ENCODE assay signal across 8 mouse cellular contexts in genomic region chr1:135670397-135671130, GRCm38 (mm10). TPM values are rescaled to one million over a fixed set of nuclear protein-coding genes. Genes with fewer than 3 reads are reported as not detected.
DNase-seq lines count a peak whose midpoint lies in the region; ATAC-seq and TF ChIP-seq lines count a peak whose summit lies in the region.

No protein-coding gene starts in this region.

- ATAC-seq in erythroid progenitor cell, adult 5-6 weeks (replicated peaks; ENCODE audit: low FRiP score, poor library complexity, severe bottlenecking) = peak; percentile 66; the same call in 1 of the 2 replicates
- no peak for ATAC-seq in heart, embryonic 13.5 days (ENCODE audit: extremely low read depth, insufficient number of reproducible peaks, low FRiP score, low TSS enrichment)
- ATAC-seq in kidney, postnatal 0 days (replicated peaks; ENCODE audit: low FRiP score, low read depth) = peak; percentile 55
- peak; percentile 52 for ATAC-seq in liver, embryonic 11.5 days (replicated peaks; ENCODE audit: low FRiP score)
- ATAC-seq in stomach, embryonic 15.5 days (ENCODE audit: insufficient read depth, low FRiP score, low read depth) = peak; percentile 62

- no peak for TF ChIP-seq POLR2A in brain, embryonic 14.5 days (IDR thresholded peaks at IDR 0.05; ENCODE audit: borderline replicate concordance, extremely low read depth, insufficient read depth, insufficient read length, poor library complexity, severe bottlenecking)

- peak; percentile 74 for DNase-seq in CD4-positive helper T cell, adult 2 months (ENCODE audit: low read depth, low spot score)
- peak; percentile 94 for DNase-seq in brain, embryonic 14.5 days (ENCODE audit: low read depth)
- peak; percentile 93 for DNase-seq in kidney, postnatal 0 days (ENCODE audit: low spot score)
- DNase-seq in liver, embryonic 11.5 days (ENCODE audit: low spot score) = peak; percentile 70
- peak; percentile 85 for DNase-seq in naive thymus-derived CD4-positive, alpha-beta T cell, adult 2 months (ENCODE audit: low read depth)

- peak overlapping the region; percentile 46; the same call in 1 of the 2 replicates for H3K27ac ChIP-seq in heart, embryonic 13.5 days (replicated peaks)
- H3K27ac ChIP-seq in kidney, postnatal 0 days = no peak overlapping the region
- no peak overlapping the region for H3K27ac ChIP-seq in liver, embryonic 11.5 days (ENCODE audit: low read depth, low read length)
- no peak overlapping the region for H3K27ac ChIP-seq in stomach, embryonic 15.5 days

- H3K9ac ChIP-seq in heart, embryonic 13.5 days = peak overlapping the region; percentile 45
- H3K9ac ChIP-seq in kidney, postnatal 0 days (ENCODE audit: low read depth, low read length) = no peak overlapping the region
- H3K9ac ChIP-seq in liver, embryonic 11.5 days (ENCODE audit: low read depth, low read length) = no peak overlapping the region
- no peak overlapping the region for H3K9ac ChIP-seq in stomach, embryonic 15.5 days

- H3K4me2 ChIP-seq in heart, embryonic 13.5 days = peak overlapping the region; percentile 52
- peak overlapping the region; percentile 25; the same call in 1 of the 2 replicates for H3K4me2 ChIP-seq in kidney, postnatal 0 days (ENCODE audit: low read length)
- peak overlapping the region; percentile 6; the same call in 1 of the 2 replicates for H3K4me2 ChIP-seq in liver, embryonic 11.5 days
- H3K4me2 ChIP-seq in stomach, embryonic 15.5 days = peak overlapping the region; percentile 31

- H3K4me1 ChIP-seq in heart, embryonic 13.5 days = peaks cover 76% of the 10 kb centered on the region
- H3K4me1 ChIP-seq in kidney, postnatal 0 days (replicated peaks; ENCODE audit: insufficient read depth, low read length) = peaks cover 19% of the 10 kb centered on the region
- peaks cover 18% of the 10 kb centered on the region for H3K4me1 ChIP-seq in liver, embryonic 11.5 days (replicated peaks; ENCODE audit: control insufficient read depth, insufficient read depth, low read length)
- 0 out of 2 replicates have a peak, but pooled peaks cover 14% of the 10 kb centered on the region for H3K4me1 ChIP-seq in stomach, embryonic 15.5 days

- H3K27me3 ChIP-seq in heart, embryonic 13.5 days (replicated peaks) = no peaks in the 10 kb centered on the region
- no peaks in the 10 kb centered on the region for H3K27me3 ChIP-seq in kidney, postnatal 0 days (ENCODE audit: insufficient read depth, low read length)
- no peaks in the 10 kb centered on the region for H3K27me3 ChIP-seq in liver, embryonic 11.5 days (replicated peaks; ENCODE audit: control insufficient read depth, insufficient read depth, low read length)
- no peaks in the 10 kb centered on the region for H3K27me3 ChIP-seq in stomach, embryonic 15.5 days (replicated peaks)

- peak; percentile 99 for TF ChIP-seq CTCF in brain, embryonic 14.5 days (IDR thresholded peaks at IDR 0.05; ENCODE audit: borderline replicate concordance, extremely low read depth, insufficient read depth, insufficient read length)
- peak; percentile 99 for TF ChIP-seq CTCF in kidney, postnatal 0 days (IDR thresholded peaks at IDR 0.05; ENCODE audit: low read depth)

- H3K4me3 ChIP-seq in heart, embryonic 13.5 days = no peak overlapping the region
- no peak overlapping the region for H3K4me3 ChIP-seq in kidney, postnatal 0 days (replicated peaks; ENCODE audit: low read depth, low read length)
- H3K4me3 ChIP-seq in liver, embryonic 11.5 days (ENCODE audit: low read depth, low read length) = no peak overlapping the region
- no peak overlapping the region for H3K4me3 ChIP-seq in stomach, embryonic 15.5 days (replicated peaks)

- 13% methylated on average over 13 of the region's 13 CpGs for WGBS in heart, embryonic 13.5 days
- WGBS in kidney, postnatal 0 days = 9% methylated on average over 13 of the region's 13 CpGs
- WGBS in liver, embryonic 11.5 days = 10% methylated on average over 13 of the region's 13 CpGs
- 7% methylated on average over 13 of the region's 13 CpGs for WGBS in stomach, embryonic 15.5 days

- no peaks in the 10 kb centered on the region for H3K9me3 ChIP-seq in heart, embryonic 13.5 days
- no peaks in the 10 kb centered on the region for H3K9me3 ChIP-seq in kidney, postnatal 0 days (replicated peaks; ENCODE audit: low read length)
- no peaks in the 10 kb centered on the region for H3K9me3 ChIP-seq in liver, embryonic 11.5 days (ENCODE audit: control insufficient read depth, low read length)
- H3K9me3 ChIP-seq in stomach, embryonic 15.5 days = no peaks in the 10 kb centered on the region

- no peaks in the 10 kb centered on the region for H3K36me3 ChIP-seq in heart, embryonic 13.5 days
- H3K36me3 ChIP-seq in kidney, postnatal 0 days (ENCODE audit: insufficient read depth, low read length) = no peaks in the 10 kb centered on the region
- no peaks in the 10 kb centered on the region for H3K36me3 ChIP-seq in liver, embryonic 11.5 days (ENCODE audit: control insufficient read depth, insufficient read depth, low read length)
- H3K36me3 ChIP-seq in stomach, embryonic 15.5 days = no peaks in the 10 kb centered on the region

RNA-seq across cellular contexts. Expression of gene Csrp1, which starts 49.3 kb away (rescaled TPM):
- 28.4 and 29.1 TPM in 2 replicates for polyA plus RNA-seq in brain, embryonic 14.5 days (2012; rRNA removed)
- 46.5 and 48.6 TPM in 2 replicates for total RNA-seq in erythroid progenitor cell, adult 5-6 weeks (2015; ENCODE audit: low replicate concordance)
- total RNA-seq in erythroid progenitor cell, adult 5-6 weeks (2017; ENCODE audit: low replicate concordance) = 31.8 and 44.7 TPM in 2 replicates
- polyA plus RNA-seq in heart, embryonic 13.5 days (2015; fragmentation: Nextera tagmentation; extraction: Ambion mirVana) = 207 and 208 TPM in 2 replicates
- polyA plus RNA-seq in kidney, postnatal 0 days (2015; fragmentation: Nextera tagmentation; extraction: Ambion mirVana) = 189 and 190 TPM in 2 replicates
- polyA plus RNA-seq in liver, embryonic 11.5 days (2014; fragmentation: Nextera tagmentation; extraction: Ambion mirVana) = 65.6 and 71.8 TPM in 2 replicates
- polyA plus RNA-seq in stomach, embryonic 15.5 days (2015; fragmentation: Nextera tagmentation; extraction: Ambion mirVana) = 225 and 236 TPM in 2 replicates
